Mouse (Mus musculus) forebrain, embryonic 13.5 days (tissue): ENCODE data around the gene Olfr294. TPM values are rescaled to one million over a fixed set of nuclear protein-coding genes. Genes with fewer than 3 reads are reported as not detected.

Source experiments
- ATAC-seq: fragments of 200-750 bp; cut with Nextera tagmentation; 2 replicates; pipeline ENCODE4 v1.8.0; 2017
- H3K27ac ChIP-seq: fragments of 300-500 bp; sonication (generic); 2 replicates; pipeline ENCODE4 v1.5.1; 2015; ENCODE audit warnings: inconsistent platforms, mild to moderate bottlenecking, moderate library complexity
- H3K27me3 ChIP-seq: fragments of 300-500 bp; sonication (generic); 2 replicates; pipeline ENCODE4 v1.6.1; 2015; ENCODE audit warnings: mild to moderate bottlenecking, inconsistent platforms
- H3K36me3 ChIP-seq: fragments of 300-500 bp; sonication (generic); 2 replicates; pipeline ENCODE4 v1.6.1; 2015; ENCODE audit warnings: mild to moderate bottlenecking, inconsistent platforms; ENCODE audit not compliant: poor library complexity, severe bottlenecking
- H3K4me1 ChIP-seq: fragments of 300-500 bp; sonication (generic); 2 replicates; pipeline ENCODE4 v1.6.1; 2015; ENCODE audit warnings: inconsistent platforms
- H3K4me2 ChIP-seq: fragments of 300-500 bp; sonication (generic); 2 replicates; pipeline ENCODE4 v1.6.1; 2015; ENCODE audit warnings: inconsistent platforms, mild to moderate bottlenecking, moderate library complexity
- H3K4me3 ChIP-seq: fragments of 300-500 bp; sonication (generic); 2 replicates; pipeline ENCODE4 v1.5.1; 2015; ENCODE audit warnings: mild to moderate bottlenecking, inconsistent platforms
- H3K9ac ChIP-seq: fragments of 300-500 bp; sonication (generic); 2 replicates; pipeline ENCODE4 v1.6.1; 2015; ENCODE audit warnings: mild to moderate bottlenecking, inconsistent platforms
- H3K9me3 ChIP-seq: fragments of 300-500 bp; sonication (generic); replicated peaks from 2 replicates; pipeline ENCODE4 v1.6.1; 2016; ENCODE audit warnings: inconsistent platforms
- WGBS: fragments of 180-500 bp; shearing (Covaris S2); methylation state at CpG from one replicate; pipeline ENCODE4 v1.1.7; 2015; 5-methylcytosine and 5-hydroxymethylcytosine counted together
- polyA plus RNA-seq: library from polyadenylated mRNA; unstranded; fragments of >200 nt; fragmentation: Nextera tagmentation; extraction: Ambion mirVana; gene quantifications from 2 replicates; pipeline ENCODE4 v1.2.1, GENCODE M21; 2015

The Olfr294 gene
- not detected in 2 replicates for polyA plus RNA-seq

- WGBS, result 72% methylated on average over 2 of the region's 2 CpGs
- Histone ChIP-seq H3K4me2 (no peak within 1 kb of the TSS), H3K4me3 (no peak within 1 kb of the TSS), H3K4me1 (no peaks in the 10 kb centered on the region), H3K27me3 (no peaks in the 10 kb centered on the region), H3K9ac (no peak within 1 kb of the TSS), H3K27ac (no peak within 1 kb of the TSS), H3K9me3 (no peaks in the 10 kb centered on the region), H3K36me3 (no peaks in the 10 kb centered on the region)
- ATAC-seq, result no peak
Observed at GRCm38 (mm10) chr7:86616543-86616942, at the start of gene Olfr294. Gene Olfr294, minus strand, starts transcription at chr7:86616643.

- no peak within 1 kb of the TSS for H3K4me2 ChIP-seq
- no peak within 1 kb of the TSS for H3K27ac ChIP-seq
- no peak within 1 kb of the TSS for H3K9ac ChIP-seq
- no peak within 1 kb of the TSS for H3K4me3 ChIP-seq
- no peak for ATAC-seq
- 92% methylated on average over 4 of the region's 4 CpGs for WGBS
- H3K9me3 ChIP-seq, result no peaks in the 10 kb centered on the region
- H3K4me1 ChIP-seq, result no peaks in the 10 kb centered on the region
- no peaks in the 10 kb centered on the region for H3K27me3 ChIP-seq
- no peaks in the 10 kb centered on the region for H3K36me3 ChIP-seq
Observed at GRCm38 (mm10) chr7:86648761-86649160, 32.3 kb upstream of the Olfr294 start, which contains the start of gene Olfr293. Gene Olfr293, plus strand, starts transcription at chr7:86649061.

DNA sequence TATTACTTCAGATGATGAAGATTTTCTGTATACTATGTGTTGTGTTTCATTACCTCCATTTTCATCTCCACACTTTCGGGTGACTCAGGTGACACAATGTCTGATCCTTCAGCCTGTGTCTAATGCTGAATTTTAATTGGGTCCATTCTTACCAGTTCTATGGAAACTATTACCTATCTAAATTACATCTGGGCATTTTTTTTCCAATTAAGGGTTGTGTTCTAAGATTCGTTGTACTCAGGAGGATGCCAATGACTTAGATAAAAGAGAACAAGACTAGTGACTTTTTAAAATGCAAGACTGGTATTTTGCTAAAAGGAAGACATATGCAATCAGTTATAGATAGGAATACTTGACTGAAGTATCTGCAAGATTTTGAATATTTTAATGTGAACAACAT, 32.9 kb downstream of the Olfr294 start, which contains the start of gene Olfr295:
Gene Olfr295, plus strand, starts transcription at position 301 of the 400 bp plus-strand sequence.
- no peaks in the 10 kb centered on the region for H3K27me3 ChIP-seq
- H3K9me3 ChIP-seq, result no peaks in the 10 kb centered on the region
- no peak within 1 kb of the TSS for H3K27ac ChIP-seq
- H3K4me2 ChIP-seq, result no peak within 1 kb of the TSS
- H3K4me3 ChIP-seq, result no peak within 1 kb of the TSS
- ATAC-seq, result no peak
- 85% methylated on average over 2 of the region's 2 CpGs for WGBS
- H3K9ac ChIP-seq, result no peak within 1 kb of the TSS
- no peaks in the 10 kb centered on the region for H3K36me3 ChIP-seq
- H3K4me1 ChIP-seq, result no peaks in the 10 kb centered on the region

Other genes with a start within 250 kb of the Olfr294 start
- gene Olfr305, start 249.7 kb downstream of the Olfr294 start, polyA plus RNA-seq, result not detected in 2 replicates
- not detected in 2 replicates for gene Olfr304, start 230.0 kb downstream of the Olfr294 start, polyA plus RNA-seq
- not detected in 2 replicates for gene Olfr303, start 218.9 kb downstream of the Olfr294 start, polyA plus RNA-seq
- not detected in 2 replicates for gene Olfr301, start 212.8 kb downstream of the Olfr294 start, polyA plus RNA-seq
- not detected in 2 replicates for gene Olfr299, start 156.7 kb downstream of the Olfr294 start, polyA plus RNA-seq
- not detected in 2 replicates for gene Olfr298, start 124.2 kb downstream of the Olfr294 start, polyA plus RNA-seq
- not detected in 2 replicates for gene Olfr297, start 96.7 kb downstream of the Olfr294 start, polyA plus RNA-seq
- gene Olfr295, start 32.8 kb downstream of the Olfr294 start, polyA plus RNA-seq, result not detected in 2 replicates
- gene Olfr293, start 32.4 kb upstream of the Olfr294 start, polyA plus RNA-seq, result not detected in 2 replicates
- not detected in 2 replicates for gene Olfr292, start 71.7 kb upstream of the Olfr294 start, polyA plus RNA-seq
- gene Folh1, start 159.3 kb upstream of the Olfr294 start, polyA plus RNA-seq, result 0.21 and 0.35 TPM in 2 replicates
- not detected in 2 replicates for gene Vmn2r77, start 178.4 kb upstream of the Olfr294 start, polyA plus RNA-seq